Mouse (Mus musculus) liver, embryonic 15.5 days (tissue): ENCODE results near the gene Ptges2. TPM values are rescaled to one million over a fixed set of nuclear protein-coding genes. Genes with fewer than 3 reads are reported as not detected.

Source experiments
- ATAC-seq: fragments of 200-750 bp; cut with Nextera tagmentation; 2 replicates; pipeline ENCODE4 v1.8.0; 2017; ENCODE audit warnings: moderate number of reproducible peaks, mild to moderate bottlenecking, moderate library complexity; ENCODE audit not compliant: insufficient read depth
- H3K27ac ChIP-seq: fragments of 300-500 bp; sonication (generic); replicated peaks from 2 replicates; pipeline ENCODE4 v1.5.1; 2015; ENCODE audit warnings: mild to moderate bottlenecking, inconsistent platforms
- H3K27me3 ChIP-seq: fragments of 300-500 bp; sonication (generic); 2 replicates; pipeline ENCODE4 v1.6.1; 2015; ENCODE audit warnings: mild to moderate bottlenecking, inconsistent platforms
- H3K36me3 ChIP-seq: fragments of 300-500 bp; sonication (generic); replicated peaks from 2 replicates; pipeline ENCODE4 v1.6.1; 2015; ENCODE audit warnings: moderate library complexity, mild to moderate bottlenecking, inconsistent platforms
- H3K4me1 ChIP-seq: fragments of 300-500 bp; sonication (generic); replicated peaks from 2 replicates; pipeline ENCODE4 v1.6.1; 2015; ENCODE audit warnings: inconsistent platforms
- H3K4me2 ChIP-seq: fragments of 300-500 bp; sonication (generic); 2 replicates; pipeline ENCODE4 v1.6.1; 2015; ENCODE audit warnings: moderate library complexity, mild to moderate bottlenecking, inconsistent platforms
- H3K4me3 ChIP-seq: fragments of 300-500 bp; sonication (generic); replicated peaks from 2 replicates; pipeline ENCODE4 v1.5.1; 2015; ENCODE audit warnings: mild to moderate bottlenecking, inconsistent platforms
- H3K9ac ChIP-seq: fragments of 300-500 bp; sonication (generic); 2 replicates; pipeline ENCODE4 v1.6.1; 2015; ENCODE audit warnings: moderate library complexity, mild to moderate bottlenecking, inconsistent platforms
- H3K9me3 ChIP-seq: fragments of 300-500 bp; sonication (generic); replicated peaks from 2 replicates; pipeline ENCODE4 v1.6.1; 2016; ENCODE audit warnings: inconsistent platforms
- WGBS: fragments of 180-500 bp; shearing (Covaris S2); methylation state at CpG from one replicate; pipeline ENCODE4 v1.1.7; 2015; ENCODE audit warnings: mixed read lengths; ENCODE audit not compliant: insufficient replicate concordance; 5-methylcytosine and 5-hydroxymethylcytosine counted together
- polyA plus RNA-seq: library from polyadenylated mRNA; unstranded; fragments of >200 nt; fragmentation: Nextera tagmentation; extraction: Ambion mirVana; gene quantifications from 2 replicates; pipeline ENCODE4 v1.2.1, GENCODE M21; 2015

The Ptges2 gene
- polyA plus RNA-seq, 1 experiment from 2014 or later: 12.2 TPM

- no peak for ATAC-seq
- no peak overlapping the region for H3K4me3 ChIP-seq
- H3K4me2 ChIP-seq: no peak overlapping the region
- WGBS: 74% methylated on average over 10 of the region's 10 CpGs
- H3K27ac ChIP-seq: no peak overlapping the region
- peaks cover 13% of the 10 kb centered on the region; the same call in 1 of the 2 replicates for H3K36me3 ChIP-seq
- H3K9ac ChIP-seq: no peak overlapping the region
- H3K27me3 ChIP-seq: no peaks in the 10 kb centered on the region
- H3K9me3 ChIP-seq: no peaks in the 10 kb centered on the region
- peaks cover 41% of the 10 kb centered on the region for H3K4me1 ChIP-seq
These were observed 58.9 kb downstream of the Ptges2 start for GRCm38 (mm10) chr2:32454633-32455032.

- WGBS: 75% methylated on average over 8 of the region's 8 CpGs
- H3K9ac ChIP-seq: no peak overlapping the region
- H3K4me1 ChIP-seq: peaks cover 36% of the 10 kb centered on the region
- H3K36me3 ChIP-seq: peaks cover 13% of the 10 kb centered on the region; the same call in 1 of the 2 replicates
- H3K4me2 ChIP-seq: no peak overlapping the region
- H3K9me3 ChIP-seq: no peaks in the 10 kb centered on the region
- H3K27ac ChIP-seq: no peak overlapping the region
- H3K27me3 ChIP-seq: no peaks in the 10 kb centered on the region
- H3K4me3 ChIP-seq: no peak overlapping the region
- ATAC-seq: no peak
These were observed 59.4 kb downstream of the Ptges2 start for GRCm38 (mm10) chr2:32455101-32455500.

Other genes starting within 250 kb of the Ptges2 start
- 8.3 and 9.6 TPM in 2 replicates for gene Prrc2b, start 244.8 kb upstream of the Ptges2 start, polyA plus RNA-seq
- gene Pomt1, start 159.3 kb upstream of the Ptges2 start, polyA plus RNA-seq: 11.9 and 14.9 TPM in 2 replicates
- 24.9 and 33.4 TPM in 2 replicates for gene Uck1, start 135.7 kb upstream of the Ptges2 start, polyA plus RNA-seq
- 7.9 and 10.2 TPM in 2 replicates for gene Golga2, start 108.5 kb upstream of the Ptges2 start, polyA plus RNA-seq
- 156 and 158 TPM in 2 replicates for gene Swi5, start 107.8 kb upstream of the Ptges2 start, polyA plus RNA-seq
- 17.0 and 18.0 TPM in 2 replicates for gene Ciz1, start 43.6 kb upstream of the Ptges2 start, polyA plus RNA-seq
- gene Dnm1, start 42.6 kb upstream of the Ptges2 start, polyA plus RNA-seq: 0.44 and 0.50 TPM in 2 replicates
- 25.0 and 29.0 TPM in 2 replicates for gene 1110008P14Rik, start 14.0 kb upstream of the Ptges2 start, polyA plus RNA-seq
- 185 and 214 TPM in 2 replicates for gene Lcn2, start 7.6 kb upstream of the Ptges2 start, polyA plus RNA-seq
- gene Naif1, start 54.6 kb downstream of the Ptges2 start, polyA plus RNA-seq: 2.4 TPM in 2 replicates
- 9.6 and 10.4 TPM in 2 replicates for gene Slc25a25, start 55.5 kb downstream of the Ptges2 start, polyA plus RNA-seq
- 1.3 and 2.2 TPM in 2 replicates for gene Fam102a, start 139.4 kb downstream of the Ptges2 start, polyA plus RNA-seq
- gene Dpm2, start 175.0 kb downstream of the Ptges2 start, polyA plus RNA-seq: 48.2 and 49.0 TPM in 2 replicates
- 0.22 TPM in 1 of 2 replicates, not detected in the other for gene Pip5kl1, start 178.9 kb downstream of the Ptges2 start, polyA plus RNA-seq
- not detected in 2 replicates for gene 9430097D07Rik, start 179.8 kb downstream of the Ptges2 start, polyA plus RNA-seq
- 7.9 and 8.5 TPM in 2 replicates for gene St6galnac4, start 191.2 kb downstream of the Ptges2 start, polyA plus RNA-seq
- gene St6galnac6, start 203.8 kb downstream of the Ptges2 start, polyA plus RNA-seq: 11.6 and 11.7 TPM in 2 replicates
- gene Ak1, start 225.9 kb downstream of the Ptges2 start, polyA plus RNA-seq: 4.7 and 6.6 TPM in 2 replicates